Mouse (Mus musculus) C2C12 (cell line): ENCODE results near the gene Srek1. TPM values are rescaled to one million over a fixed set of nuclear protein-coding genes. Genes with fewer than 3 reads are reported as not detected.

Experiments used
- H3K27me3 ChIP-seq: one replicate; pipeline ENCODE4 v1.6.1; 2011; ENCODE audit not compliant: control insufficient read depth, insufficient read depth, insufficient read length
- H3K36me3 ChIP-seq: one replicate; pipeline ENCODE4 v1.6.1; 2011; ENCODE audit not compliant: control insufficient read depth, insufficient read depth
- H3K4me3 ChIP-seq: one replicate; pipeline ENCODE4 v1.5.1; 2011; ENCODE audit warnings: mild to moderate bottlenecking, control low read depth; ENCODE audit not compliant: poor library complexity, insufficient read depth, severe bottlenecking
- H3K79me2 ChIP-seq: one replicate; pipeline ENCODE4 v1.6.1; 2011; ENCODE audit not compliant: control insufficient read depth, insufficient read depth
- H3K79me3 ChIP-seq: one replicate; pipeline ENCODE4 v1.6.1; 2011; ENCODE audit warnings: low read depth, control low read depth
- H3ac ChIP-seq: one replicate; pipeline ENCODE3; 2011; ENCODE audit warnings: low read depth; ENCODE audit not compliant: control insufficient read depth, insufficient read length
- CTCF ChIP-seq: IDR thresholded peaks from one replicate; pipeline ENCODE4 v1.5.1; 2011; ENCODE audit not compliant: control insufficient read depth, insufficient read depth, insufficient read length
- MYOD1 ChIP-seq: IDR thresholded peaks from one replicate; pipeline ENCODE4 v1.6.1; 2011; ENCODE audit warnings: low read depth; ENCODE audit not compliant: control insufficient read depth, insufficient read length
- polyA plus RNA-seq: library from polyadenylated mRNA; unstranded; fragments of >200 nt; fragmentation: generic; extraction: Trizol; gene quantifications from one replicate; pipeline ENCODE4 v1.2.1, GENCODE M21; 2012; ENCODE audit warnings: missing spikeins

Gene Srek1
- polyA plus RNA-seq, 1 experiment = 9.1 TPM

GRCm38 (mm10) chr13:103695456-103695855 lies 79.0 kb downstream of the Srek1 start:
- Histone ChIP-seq H3K79me2 (no peaks in the 10 kb centered on the region), H3K36me3 (no peaks in the 10 kb centered on the region), H3K27me3 (no peaks in the 10 kb centered on the region), H3K4me3 (no peak overlapping the region), H3K79me3 (no peaks in the 10 kb centered on the region), H3ac (no peak overlapping the region)
- no peak for TF ChIP-seq CTCF
- peak; percentile 92 for TF ChIP-seq MYOD1

Other genes with a start within 250 kb of the Srek1 start
- gene Erbin, start 145.9 kb upstream of the Srek1 start, polyA plus RNA-seq = 7.5 TPM